ENCODE assay signal across 9 mouse cellular contexts in genomic region chr4:73790260-73791185, GRCm38 (mm10). TPM values are rescaled to one million over a fixed set of nuclear protein-coding genes. Genes with fewer than 3 reads are reported as not detected.
A peak's percentile ranks its signal among the peaks of the same experiment; 100 is the strongest.
DNase-seq lines count a peak whose midpoint lies in the region; ATAC-seq and TF ChIP-seq lines count a peak whose summit lies in the region.
"Had no signal": no experiment of that assay in that cellular context is flagged by ENCODE, and none has a peak within 500 bp of the region (broad histone marks: within the 10 kb centered on the region; RNA-seq: fewer than 3 reads in every experiment).

Gene Rasef, minus strand, starts transcription at chr4:73790994.

- TF ChIP-seq EP300 in stomach, postnatal 0 days (optimal IDR thresholded peaks at IDR 0.05), result no peak

- H3K27ac ChIP-seq in forebrain, embryonic 11.5 days (ENCODE audit: low read depth, low read length), result no peak within 1 kb of the TSS
- H3K27ac ChIP-seq in hindbrain, embryonic 14.5 days, result no peak within 1 kb of the TSS
- no peak within 1 kb of the TSS for H3K27ac ChIP-seq in limb, embryonic 13.5 days
- no peak within 1 kb of the TSS for H3K27ac ChIP-seq in midbrain, embryonic 14.5 days (replicated peaks; ENCODE audit: low read depth, low read length)
- H3K27ac ChIP-seq in stomach, postnatal 0 days (replicated peaks), result peak within 1 kb of the TSS; percentile 89

- 5% methylated on average over 85 of the region's 87 CpGs for WGBS in forebrain, embryonic 11.5 days
- WGBS in hindbrain, embryonic 14.5 days, result 6% methylated on average over 77 of the region's 87 CpGs
- WGBS in limb, embryonic 13.5 days, result 4% methylated on average over 87 of the region's 87 CpGs
- 5% methylated on average over 87 of the region's 87 CpGs for WGBS in midbrain, embryonic 14.5 days
- 3% methylated on average over 86 of the region's 87 CpGs for WGBS in stomach, postnatal 0 days

- peak within 1 kb of the TSS; percentile 56 for H3K9ac ChIP-seq in forebrain, embryonic 11.5 days (ENCODE audit: low read length)
- H3K9ac ChIP-seq in hindbrain, embryonic 14.5 days, result peak within 1 kb of the TSS; percentile 67
- H3K9ac ChIP-seq in limb, embryonic 13.5 days, result peak within 1 kb of the TSS; percentile 63
- H3K9ac ChIP-seq in midbrain, embryonic 14.5 days (replicated peaks; ENCODE audit: low read length), result peak within 1 kb of the TSS; percentile 65
- peak within 1 kb of the TSS; percentile 63 for H3K9ac ChIP-seq in stomach, postnatal 0 days (ENCODE audit: low read length)

- no peaks in the 10 kb centered on the region for H3K36me3 ChIP-seq in forebrain, embryonic 11.5 days (ENCODE audit: control insufficient read depth, insufficient read depth, low read length)
- H3K36me3 ChIP-seq in hindbrain, embryonic 14.5 days (replicated peaks; ENCODE audit: control insufficient read depth, insufficient read depth), result no peaks in the 10 kb centered on the region
- no peaks in the 10 kb centered on the region for H3K36me3 ChIP-seq in limb, embryonic 13.5 days
- no peaks in the 10 kb centered on the region for H3K36me3 ChIP-seq in midbrain, embryonic 14.5 days (ENCODE audit: control insufficient read depth, insufficient read depth, low read length)
- H3K36me3 ChIP-seq in stomach, postnatal 0 days (ENCODE audit: control insufficient read depth, insufficient read depth, low read length), result no peaks in the 10 kb centered on the region

- H3K4me1 ChIP-seq in forebrain, embryonic 11.5 days (replicated peaks; ENCODE audit: control insufficient read depth, insufficient read depth, low read length), result peaks cover 6% of the 10 kb centered on the region; the same call in 1 of the 2 replicates
- peaks cover 7% of the 10 kb centered on the region; the same call in 1 of the 2 replicates for H3K4me1 ChIP-seq in hindbrain, embryonic 14.5 days (replicated peaks; ENCODE audit: control insufficient read depth, insufficient read depth, low read length)
- H3K4me1 ChIP-seq in limb, embryonic 13.5 days, result peaks cover 15% of the 10 kb centered on the region
- H3K4me1 ChIP-seq in midbrain, embryonic 14.5 days (ENCODE audit: control insufficient read depth, insufficient read depth, low read length), result 0 out of 2 replicates have a peak, but pooled peaks cover 5% of the 10 kb centered on the region
- H3K4me1 ChIP-seq in stomach, postnatal 0 days (replicated peaks; ENCODE audit: control insufficient read depth, insufficient read depth), result no peaks in the 10 kb centered on the region; the same call in 1 of the 2 replicates

- ATAC-seq in forebrain, embryonic 11.5 days (replicated peaks; ENCODE audit: low FRiP score), result peak; percentile 88
- ATAC-seq in hindbrain, embryonic 14.5 days (ENCODE audit: low FRiP score), result peak; percentile 84
- ATAC-seq in limb, embryonic 13.5 days (ENCODE audit: low FRiP score, low read depth), result peak; percentile 74
- ATAC-seq in midbrain, embryonic 14.5 days (ENCODE audit: low FRiP score, low TSS enrichment), result peak; percentile 72
- peak; percentile 96 for ATAC-seq in stomach, postnatal 0 days (ENCODE audit: low FRiP score, low TSS enrichment)

- peak; percentile 94 for DNase-seq in heart, adult 11 months
- DNase-seq in heart, adult 8-10 months (ENCODE audit: low spot score), result no peak
- peak; percentile 72 for DNase-seq in forebrain, embryonic 11.5 days (ENCODE audit: low spot score)
- peak; percentile 30 for DNase-seq in hindbrain, embryonic 14.5 days (ENCODE audit: low spot score)
- DNase-seq in midbrain, embryonic 14.5 days, result peak; percentile 63
- peak; percentile 93 for DNase-seq in stomach, postnatal 0 days (ENCODE audit: low spot score)
- DNase-seq in spleen, adult 18-20 months, result no peak

- peak within 1 kb of the TSS; percentile 46 for H3K4me3 ChIP-seq in forebrain, embryonic 11.5 days (ENCODE audit: low read depth, low read length)
- H3K4me3 ChIP-seq in hindbrain, embryonic 14.5 days (replicated peaks; ENCODE audit: low read length), result peak within 1 kb of the TSS; percentile 63
- H3K4me3 ChIP-seq in limb, embryonic 13.5 days, result peak within 1 kb of the TSS; percentile 55
- H3K4me3 ChIP-seq in midbrain, embryonic 14.5 days (replicated peaks; ENCODE audit: low read depth, low read length), result peak within 1 kb of the TSS; percentile 56
- peak within 1 kb of the TSS; percentile 47 for H3K4me3 ChIP-seq in stomach, postnatal 0 days (ENCODE audit: low read depth, low read length)

- H3K9me3 ChIP-seq in forebrain, embryonic 11.5 days (ENCODE audit: control insufficient read depth, low read length), result no peaks in the 10 kb centered on the region
- H3K9me3 ChIP-seq in hindbrain, embryonic 14.5 days (ENCODE audit: control insufficient read depth, low read length), result no peaks in the 10 kb centered on the region
- H3K9me3 ChIP-seq in limb, embryonic 13.5 days, result no peaks in the 10 kb centered on the region
- H3K9me3 ChIP-seq in midbrain, embryonic 14.5 days (ENCODE audit: control insufficient read depth, low read length), result no peaks in the 10 kb centered on the region
- no peaks in the 10 kb centered on the region for H3K9me3 ChIP-seq in stomach, postnatal 0 days (ENCODE audit: control insufficient read depth, low read length)

- peak within 1 kb of the TSS; percentile 95 for H3K4me2 ChIP-seq in forebrain, embryonic 11.5 days (ENCODE audit: low read depth, low read length, severe bottlenecking)
- peak within 1 kb of the TSS; percentile 99 for H3K4me2 ChIP-seq in hindbrain, embryonic 14.5 days (replicated peaks)
- H3K4me2 ChIP-seq in limb, embryonic 13.5 days (replicated peaks), result peak within 1 kb of the TSS; percentile 98
- peak within 1 kb of the TSS; percentile 98 for H3K4me2 ChIP-seq in midbrain, embryonic 14.5 days (ENCODE audit: low read length)
- peak within 1 kb of the TSS; percentile 68 for H3K4me2 ChIP-seq in stomach, postnatal 0 days (replicated peaks; ENCODE audit: low read depth)

- H3K27me3 ChIP-seq in forebrain, embryonic 11.5 days (ENCODE audit: control insufficient read depth, insufficient read depth, low read length), result peaks cover 17% of the 10 kb centered on the region
- peaks cover 37% of the 10 kb centered on the region for H3K27me3 ChIP-seq in hindbrain, embryonic 14.5 days (ENCODE audit: control insufficient read depth, insufficient read depth, low read length)
- H3K27me3 ChIP-seq in limb, embryonic 13.5 days, result peaks cover 28% of the 10 kb centered on the region
- H3K27me3 ChIP-seq in midbrain, embryonic 14.5 days (ENCODE audit: control insufficient read depth, insufficient read depth, low read length), result peaks cover 19% of the 10 kb centered on the region
- no peaks in the 10 kb centered on the region for H3K27me3 ChIP-seq in stomach, postnatal 0 days (ENCODE audit: control insufficient read depth, insufficient read depth, low read length)

- peak; percentile 17; the same call in 1 of the 2 replicates for TF ChIP-seq CTCF in stomach, postnatal 0 days (IDR thresholded peaks at IDR 0.05; ENCODE audit: low read depth)

RNA-seq across cellular contexts. Expression of gene Rasef, which starts in this region (rescaled TPM):
- 1 to 10 TPM in 1 of 4 experiments, under 1 TPM in 3; 0.69 to 1.1 (median 0.76) TPM for total RNA-seq in heart, adult 8-10 months (2022)
- polyA plus RNA-seq in forebrain, embryonic 11.5 days (2014; fragmentation: Nextera tagmentation; extraction: Ambion mirVana), result 0.49 and 0.63 TPM in 2 replicates
- polyA plus RNA-seq in hindbrain, embryonic 14.5 days (2014; fragmentation: Nextera tagmentation; extraction: Ambion mirVana), result 0.66 and 0.81 TPM in 2 replicates
- 1.1 and 1.4 TPM in 2 replicates for polyA plus RNA-seq in limb, embryonic 13.5 days (2015; fragmentation: Nextera tagmentation; extraction: Ambion mirVana)
- polyA plus RNA-seq in midbrain, embryonic 14.5 days (2014; fragmentation: Nextera tagmentation; extraction: Ambion mirVana), result 0.39 and 0.50 TPM in 2 replicates
- 9.9 and 11.1 TPM in 2 replicates for polyA plus RNA-seq in stomach, postnatal 0 days (2015; fragmentation: Nextera tagmentation; extraction: Ambion mirVana)
- total RNA-seq: hematopoietic stem cell, adult 5-6 weeks had no signal

Comparison
In these comparisons a context has a peak if more than half of its experiments do, and no peak if none do; other contexts are left out.
1. DNase-seq: peak in heart, adult 11 months (single experiment) and stomach, postnatal 0 days (single experiment); none in heart, adult 8-10 months (single experiment) and spleen, adult 18-20 months (0 of 2).
2. Peak in DNase-seq, ATAC-seq, H3K4me3 ChIP-seq, H3K9ac ChIP-seq and H3K4me2 ChIP-seq in forebrain, embryonic 11.5 days; RNA of the gene not detected or under 1 TPM.
3. Peak in DNase-seq, ATAC-seq, H3K4me3 ChIP-seq, H3K9ac ChIP-seq and H3K4me2 ChIP-seq in hindbrain, embryonic 14.5 days; RNA of the gene not detected or under 1 TPM.
4. Peak in DNase-seq, ATAC-seq, H3K4me3 ChIP-seq, H3K9ac ChIP-seq and H3K4me2 ChIP-seq in midbrain, embryonic 14.5 days; RNA of the gene not detected or under 1 TPM.
5. Peak in every context shown above with its lines, with median percentiles within 50 percentile points of each other: ATAC-seq, H3K4me2 ChIP-seq, H3K4me3 ChIP-seq and H3K9ac ChIP-seq.